Mouse (Mus musculus): ENCODE results near the gene G3bp2.

GRCm38 (mm10) chr5:92080400-92080799 lies 3.1 kb downstream of the G3bp2 start:
- TF ChIP-seq GATA1 (IDR thresholded peaks at IDR 0.05; ENCODE audit: low read length) (no peak), TAL1 (IDR thresholded peaks at IDR 0.05; ENCODE audit: low read length) (no peak)
